Mouse (Mus musculus) small intestine, adult 2 months (tissue): ENCODE data around the gene Aasdhppt. TPM values are rescaled to one million over a fixed set of nuclear protein-coding genes. Genes with fewer than 3 reads are reported as not detected.
A peak's percentile ranks its signal among the peaks of the same experiment; 100 is the strongest.

Experiments used
- H3K27ac ChIP-seq: fragments of 200-500 bp; 2 replicates; pipeline ENCODE4 v1.5.1; 2012; ENCODE audit warnings: low read depth, low read length, control low read depth, inconsistent platforms; ENCODE audit not compliant: insufficient read depth
- H3K27me3 ChIP-seq: fragments of 200-500 bp; 2 replicates; pipeline ENCODE4 v1.6.1; 2012; ENCODE audit warnings: mild to moderate bottlenecking, moderate library complexity, low read length, inconsistent platforms; ENCODE audit not compliant: control insufficient read depth, insufficient read depth
- H3K36me3 ChIP-seq: fragments of 200-500 bp; 2 replicates; pipeline ENCODE4 v1.6.1; 2012; ENCODE audit warnings: mild to moderate bottlenecking, low read length, control low read depth, inconsistent platforms; ENCODE audit not compliant: control insufficient read depth, insufficient read depth
- H3K4me1 ChIP-seq: fragments of 200-500 bp; 2 replicates; pipeline ENCODE4 v1.6.1; 2012; ENCODE audit warnings: low read length, inconsistent platforms, mixed read lengths; ENCODE audit not compliant: control insufficient read depth, insufficient read depth, insufficient read length
- H3K4me3 ChIP-seq: fragments of 200-500 bp; 2 replicates; pipeline ENCODE4 v1.5.1; 2012; ENCODE audit warnings: low read depth, mild to moderate bottlenecking, control low read depth, inconsistent platforms, low read length, moderate library complexity
- CTCF ChIP-seq: fragments of 200-500 bp; IDR thresholded peaks from 2 replicates; pipeline ENCODE4 v1.5.1; 2012; ENCODE audit warnings: low read depth, mild to moderate bottlenecking, control low read depth, inconsistent platforms, low read length, moderate library complexity, mixed read lengths; ENCODE audit not compliant: insufficient replicate concordance, insufficient read length; ENCODE audit errors: extremely low read depth
- POLR2A ChIP-seq: fragments of 200-500 bp; IDR thresholded peaks from 2 replicates; pipeline ENCODE4 v1.6.1; 2012; ENCODE audit warnings: low read depth, mild to moderate bottlenecking, control low read depth, inconsistent platforms, low read length, moderate library complexity
- WGBS: fragments of 180-500 bp; shearing (Covaris S2); methylation state at CpG from one replicate; pipeline ENCODE4 v1.1.7; 2018; 5-methylcytosine and 5-hydroxymethylcytosine counted together
- polyA plus RNA-seq: library from polyadenylated mRNA; depleted of rRNA; stranded (reverse); fragments of >200 nt; gene quantifications from 2 replicates; pipeline ENCODE4 v1.2.3, GENCODE M21; 2012; rRNA removed

The Aasdhppt gene
- polyA plus RNA-seq = 0.43 and 0.80 TPM in 2 replicates

- H3K4me3 ChIP-seq = peak within 1 kb of the TSS; percentile 91
- H3K36me3 ChIP-seq = no peaks in the 10 kb centered on the region; the same call in 1 of the 2 replicates
- TF ChIP-seq POLR2A (peak; percentile 65), CTCF (no peak)
- H3K4me1 ChIP-seq = no peaks in the 10 kb centered on the region
- peak within 1 kb of the TSS; percentile 89 for H3K27ac ChIP-seq
- under 1% methylated on average over 53 of the region's 53 CpGs for WGBS
- no peaks in the 10 kb centered on the region for H3K27me3 ChIP-seq
Measured at GRCm38 (mm10) chr9:4309351-4310085, at the start of gene Aasdhppt, which contains the start of gene Kbtbd3. Gene Aasdhppt (minus strand): TSS chr9:4309471. Gene Kbtbd3 (plus strand): TSS chr9:4309833.

GRCm38 (mm10) chr9:4353163-4353562 lies 43.9 kb upstream of the Aasdhppt start:
- Histone ChIP-seq H3K27ac (no peak overlapping the region), H3K4me1 (no peaks in the 10 kb centered on the region), H3K36me3 (no peaks in the 10 kb centered on the region), H3K4me3 (no peak overlapping the region), H3K27me3 (no peaks in the 10 kb centered on the region)
- WGBS = 93% methylated on average over 1 of the region's 1 CpGs
- TF ChIP-seq POLR2A = no peak
- TF ChIP-seq CTCF = no peak

- Histone ChIP-seq H3K27ac (no peak overlapping the region), H3K36me3 (peaks cover 1% of the 10 kb centered on the region; the same call in 1 of the 2 replicates), H3K27me3 (no peaks in the 10 kb centered on the region), H3K4me1 (no peaks in the 10 kb centered on the region), H3K4me3 (no peak overlapping the region)
- TF ChIP-seq POLR2A (no peak), CTCF (no peak)
- WGBS = 83% methylated on average over 6 of the region's 6 CpGs
Measured at GRCm38 (mm10) chr9:4318939-4319721, 9.9 kb upstream of the Aasdhppt start.

- WGBS = 91% methylated on average over 2 of the region's 2 CpGs
- Histone ChIP-seq H3K27ac (no peak overlapping the region), H3K4me1 (no peaks in the 10 kb centered on the region), H3K4me3 (no peak overlapping the region), H3K27me3 (no peaks in the 10 kb centered on the region), H3K36me3 (peaks cover 1% of the 10 kb centered on the region; the same call in 1 of the 2 replicates)
- TF ChIP-seq POLR2A = no peak
- no peak for TF ChIP-seq CTCF
Measured at GRCm38 (mm10) chr9:4315746-4316145, 6.5 kb upstream of the Aasdhppt start.

- TF ChIP-seq CTCF (no peak), POLR2A (no peak)
- no peak overlapping the region for H3K4me3 ChIP-seq
- H3K27me3 ChIP-seq = no peaks in the 10 kb centered on the region
- H3K4me1 ChIP-seq = no peaks in the 10 kb centered on the region
- no peak overlapping the region for H3K27ac ChIP-seq
- WGBS = 91% methylated on average over 4 of the region's 4 CpGs
- H3K36me3 ChIP-seq = peaks cover 1% of the 10 kb centered on the region; the same call in 1 of the 2 replicates
Measured at GRCm38 (mm10) chr9:4313946-4314345, 4.7 kb upstream of the Aasdhppt start.

GRCm38 (mm10) chr9:4311162-4311561 lies 1.9 kb upstream of the Aasdhppt start:
- TF ChIP-seq POLR2A (no peak), CTCF (no peak)
- Histone ChIP-seq H3K27me3 (no peaks in the 10 kb centered on the region), H3K36me3 (peaks cover 1% of the 10 kb centered on the region; the same call in 1 of the 2 replicates), H3K4me3 (no peak overlapping the region), H3K27ac (no peak overlapping the region), H3K4me1 (no peaks in the 10 kb centered on the region)
- WGBS = 78% methylated on average over 3 of the region's 3 CpGs

- 44% methylated on average over 3 of the region's 3 CpGs for WGBS
- no peaks in the 10 kb centered on the region for H3K4me1 ChIP-seq
- no peak for TF ChIP-seq CTCF
- TF ChIP-seq POLR2A = no peak
- H3K4me3 ChIP-seq = no peak overlapping the region
- H3K36me3 ChIP-seq = peaks cover under 1% of the 10 kb centered on the region; the same call in 1 of the 2 replicates
- H3K27me3 ChIP-seq = no peaks in the 10 kb centered on the region
- no peak overlapping the region for H3K27ac ChIP-seq
Measured at GRCm38 (mm10) chr9:4310706-4311105, 1.4 kb upstream of the Aasdhppt start.
